Mouse (Mus musculus): ENCODE data around the gene Phactr1. TPM values are rescaled to one million over a fixed set of nuclear protein-coding genes. Genes with fewer than 3 reads are reported as not detected.

Gene Phactr1
- total RNA-seq, 2 experiments from 2014 or later: 11.2 to 12.2 TPM

DNA sequence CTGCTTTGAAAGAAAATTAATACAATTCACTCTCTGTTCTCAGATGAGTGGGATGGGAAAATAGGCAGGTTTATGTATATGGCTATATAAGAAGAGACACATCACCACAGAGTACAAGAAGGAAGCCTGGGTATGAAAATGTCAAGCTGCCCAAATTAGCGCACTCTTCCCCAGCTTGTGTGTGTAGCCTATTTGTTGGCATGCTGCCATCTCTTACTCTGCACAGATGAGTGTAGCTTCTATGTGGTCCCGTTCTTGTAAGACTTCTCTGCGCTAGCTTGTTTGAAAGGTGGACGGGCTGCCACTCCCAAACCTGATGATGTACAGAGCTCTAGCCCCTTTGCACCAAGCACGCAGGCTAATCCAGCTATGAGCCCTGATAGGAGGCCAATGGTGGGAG is 78.7 kb downstream of the Phactr1 start:
- DNase-seq: no peak

DNA sequence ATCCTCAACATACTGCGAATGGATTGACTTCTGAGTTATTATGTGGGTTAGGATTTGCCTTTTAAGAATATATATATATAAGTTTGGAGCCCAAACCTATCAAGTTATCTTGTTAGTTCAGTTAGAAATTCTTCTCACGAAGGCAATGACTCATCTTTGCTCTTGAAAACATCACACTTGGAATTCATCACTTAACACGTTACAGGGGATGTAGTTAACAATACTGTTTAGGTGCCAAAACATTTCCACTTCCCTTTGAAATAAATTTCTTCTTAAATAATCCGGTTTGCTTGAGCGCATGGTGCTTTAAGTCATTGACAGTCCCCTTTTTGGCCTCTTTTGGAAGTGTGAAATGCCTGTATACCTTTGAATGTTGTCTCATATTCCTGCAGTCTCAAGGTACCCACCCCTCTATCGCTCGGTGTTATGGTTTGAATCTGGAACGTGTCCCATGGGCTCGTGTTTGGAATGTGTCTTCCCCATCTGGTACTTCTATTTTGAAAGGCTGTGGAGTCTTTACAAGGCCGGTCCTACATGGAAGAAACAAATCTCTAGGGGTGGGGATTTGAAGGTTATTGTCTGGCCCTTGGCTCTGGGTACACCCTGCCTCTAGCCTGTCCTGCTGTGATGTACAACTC is 80.6 kb downstream of the Phactr1 start:
- no peak for DNase-seq

DNA sequence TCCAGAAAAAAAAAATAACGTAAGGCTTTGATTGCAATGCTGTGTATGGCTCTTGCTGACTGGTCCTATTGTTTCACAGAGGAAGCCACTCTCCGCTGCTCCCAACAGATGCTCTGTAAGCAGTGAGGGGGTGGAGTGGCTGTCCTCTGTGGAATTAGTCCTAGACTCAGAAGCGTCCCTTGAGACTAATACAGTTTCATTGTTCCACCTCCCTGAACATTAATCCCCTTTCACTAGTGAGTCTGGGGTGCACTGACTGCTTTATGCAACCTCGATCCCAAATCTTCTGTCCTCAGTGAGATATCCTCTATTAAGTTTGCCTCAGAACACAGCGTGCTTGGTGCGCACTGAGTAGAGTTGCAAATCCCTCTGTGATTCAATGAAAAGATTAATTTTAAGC is 91.9 kb downstream of the Phactr1 start:
- DNase-seq: no peak

DNA sequence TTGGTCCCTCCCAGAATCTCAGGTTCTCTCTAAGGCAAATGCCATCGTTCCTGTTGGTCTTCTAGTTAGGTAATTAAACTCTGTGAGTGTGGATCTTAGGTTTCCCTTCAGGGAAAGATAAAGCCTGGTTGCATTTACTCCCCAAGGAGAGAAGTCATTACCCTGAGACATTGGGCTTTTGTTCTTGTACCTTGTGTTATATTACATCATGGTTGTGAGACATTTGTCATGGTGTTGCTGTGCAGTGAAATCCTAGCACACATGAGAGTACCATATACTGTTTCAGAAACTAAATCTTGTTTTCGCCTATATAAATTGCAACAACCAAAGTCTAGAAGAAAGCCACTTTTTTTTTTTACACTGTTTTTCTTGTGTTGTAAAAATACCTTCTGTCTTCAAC is 93.6 kb downstream of the Phactr1 start:
- DNase-seq: no peak

DNA sequence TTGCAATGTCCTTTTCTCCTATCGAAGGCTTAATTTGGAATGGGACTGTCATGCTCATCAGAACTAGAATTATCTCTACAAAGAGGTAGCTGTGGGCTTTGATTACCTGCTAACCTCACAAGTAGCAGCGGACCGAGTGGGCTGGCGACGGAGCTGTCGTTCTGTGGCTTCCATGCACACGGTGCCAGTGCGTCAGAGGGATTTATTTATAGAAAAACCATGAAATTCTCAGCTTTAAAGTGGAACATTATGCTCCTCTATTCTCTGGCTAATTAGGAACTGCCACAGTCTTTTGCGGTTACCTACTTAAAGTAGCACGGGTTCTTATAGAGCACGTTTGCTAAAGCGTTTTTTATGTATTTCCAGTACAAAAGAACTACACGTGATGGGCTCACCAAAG is 101.7 kb downstream of the Phactr1 start:
- no peak for DNase-seq

DNA sequence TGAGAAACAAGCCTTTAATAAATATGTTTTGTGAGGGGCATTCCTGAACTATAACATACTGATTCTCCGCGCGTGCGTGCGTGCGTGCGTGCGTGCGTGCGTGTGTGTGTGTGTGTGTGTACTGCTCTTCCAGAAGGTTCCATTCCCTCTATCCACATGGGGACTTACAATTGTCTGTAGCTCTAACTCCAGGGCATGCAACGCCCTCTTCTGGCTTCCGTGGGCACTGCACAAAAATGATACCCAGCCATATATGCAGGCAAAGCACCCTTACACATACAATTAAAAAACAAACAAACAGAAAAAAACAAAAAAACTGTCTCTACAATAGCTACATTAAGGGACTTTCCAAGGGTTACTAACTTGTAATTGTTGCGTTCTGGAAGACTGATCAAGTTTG is 108.8 kb downstream of the Phactr1 start:
- DNase-seq: peak; percentile 6

DNA sequence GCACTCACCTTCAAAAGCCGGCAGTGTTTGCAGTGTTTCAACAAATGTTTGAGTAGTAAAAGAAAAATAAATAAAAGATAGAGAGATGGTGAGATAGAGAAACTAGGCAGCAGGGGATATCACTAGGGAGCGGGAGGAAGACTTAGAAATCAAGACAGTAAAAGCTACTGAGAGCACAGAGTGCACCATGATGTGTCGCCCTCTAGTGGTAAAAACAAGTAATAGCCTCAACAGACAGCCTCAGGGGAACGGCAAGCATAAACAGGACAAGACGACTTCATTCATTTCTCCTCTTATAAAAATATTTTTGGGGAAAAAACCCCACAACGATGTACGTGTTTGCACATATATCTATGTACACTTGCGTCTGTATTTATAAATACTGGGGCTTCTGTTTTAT is 111.9 kb downstream of the Phactr1 start:
- no peak for DNase-seq

DNA sequence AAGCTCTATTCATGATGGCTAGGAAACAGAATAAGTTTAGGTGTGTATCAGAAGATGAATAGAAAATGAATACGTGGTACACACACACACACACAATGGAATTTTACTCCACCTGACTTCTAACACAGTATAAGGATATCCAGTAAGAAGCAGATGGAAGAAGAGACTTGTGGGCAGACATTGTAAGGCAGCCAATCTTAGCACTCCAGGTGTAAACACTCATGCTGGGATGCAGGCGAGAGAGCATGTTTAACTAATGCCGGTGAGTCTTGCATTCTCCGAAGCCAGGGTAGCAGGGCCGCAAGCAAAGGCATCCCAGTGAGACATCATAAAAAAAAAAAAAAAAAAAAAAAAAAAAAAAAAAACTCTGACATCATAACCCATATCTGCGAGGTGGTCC is 120.1 kb downstream of the Phactr1 start:
- DNase-seq: no peak

DNA sequence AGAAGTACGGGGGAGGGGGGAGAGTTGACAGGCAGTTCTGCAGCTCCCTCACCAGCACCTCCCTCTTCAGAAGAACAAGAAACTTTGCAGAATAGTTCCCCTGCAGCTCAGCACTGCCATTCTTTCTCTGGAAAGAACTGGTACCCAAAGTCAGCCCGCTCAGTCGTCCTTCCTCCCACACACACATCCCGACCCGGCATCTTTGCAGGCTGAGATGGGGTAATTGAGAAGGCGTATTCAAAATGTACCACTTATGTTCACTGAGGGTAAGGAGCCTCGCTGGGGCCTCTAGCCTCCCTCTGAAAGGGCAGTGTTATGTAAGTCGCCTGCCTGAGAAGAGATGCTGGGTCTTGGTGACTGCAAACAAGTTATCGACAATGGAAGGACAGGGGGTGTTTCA is 123.9 kb downstream of the Phactr1 start:
- DNase-seq: no peak

DNA sequence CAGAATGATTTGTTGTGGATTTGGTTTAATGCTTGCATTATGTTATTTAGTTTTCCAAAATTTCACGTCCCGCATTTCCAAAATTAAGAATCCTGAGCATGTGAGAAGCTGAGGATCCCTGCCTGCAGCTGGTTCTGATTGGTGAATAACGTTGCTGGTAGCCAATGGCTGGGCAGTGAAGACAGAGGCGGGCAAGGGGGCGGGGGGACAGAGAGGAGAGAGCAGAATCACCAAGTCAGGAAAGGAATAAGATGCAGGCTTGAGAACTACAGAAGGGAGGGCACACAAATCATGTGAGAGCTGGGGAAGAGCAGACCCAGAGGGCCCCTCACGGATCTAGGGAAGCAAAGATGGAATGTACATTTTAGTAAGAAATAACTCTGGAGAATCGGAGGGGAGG is 132.3 kb downstream of the Phactr1 start:
- peak; percentile 26 for DNase-seq

DNA sequence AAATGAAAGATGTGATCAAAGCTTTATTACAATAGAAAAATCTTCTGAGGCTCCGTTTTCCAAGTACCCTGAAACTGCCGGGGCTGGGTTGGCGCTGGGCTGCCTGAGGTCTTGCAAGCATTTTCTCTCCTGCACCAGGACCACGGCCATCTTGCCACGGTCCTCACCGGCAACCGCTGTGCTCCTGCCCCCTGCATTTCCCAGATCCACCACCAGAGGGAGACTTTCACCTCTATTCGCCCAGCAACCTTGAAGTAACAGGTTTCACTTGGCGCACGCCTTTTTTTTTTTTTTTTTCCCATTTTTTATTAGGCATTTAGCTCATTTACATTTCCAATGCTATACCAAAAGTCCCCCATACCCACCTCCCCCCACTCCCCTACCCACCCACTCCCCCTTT is 138.0 kb downstream of the Phactr1 start:
- peak; percentile 82 for DNase-seq

DNA sequence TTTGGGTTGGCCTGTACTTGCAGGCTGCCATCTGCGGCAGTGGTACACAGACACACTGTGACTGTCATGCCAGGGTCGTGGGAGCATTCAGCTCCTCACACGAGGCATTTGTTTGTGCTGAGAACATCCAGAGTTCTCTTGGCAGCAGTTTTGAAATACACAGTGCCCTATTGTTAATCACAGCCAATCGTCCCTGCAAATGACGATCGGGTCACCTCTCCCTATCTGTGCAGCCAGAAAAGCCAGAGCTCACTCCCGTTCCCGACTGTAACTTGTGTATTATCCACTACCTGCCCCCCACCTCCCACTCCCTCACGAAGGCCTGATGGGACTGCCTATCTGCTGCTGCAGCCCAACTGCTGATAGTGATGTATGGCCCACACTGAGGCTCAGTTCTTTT is 140.1 kb downstream of the Phactr1 start:
- DNase-seq: no peak

DNA sequence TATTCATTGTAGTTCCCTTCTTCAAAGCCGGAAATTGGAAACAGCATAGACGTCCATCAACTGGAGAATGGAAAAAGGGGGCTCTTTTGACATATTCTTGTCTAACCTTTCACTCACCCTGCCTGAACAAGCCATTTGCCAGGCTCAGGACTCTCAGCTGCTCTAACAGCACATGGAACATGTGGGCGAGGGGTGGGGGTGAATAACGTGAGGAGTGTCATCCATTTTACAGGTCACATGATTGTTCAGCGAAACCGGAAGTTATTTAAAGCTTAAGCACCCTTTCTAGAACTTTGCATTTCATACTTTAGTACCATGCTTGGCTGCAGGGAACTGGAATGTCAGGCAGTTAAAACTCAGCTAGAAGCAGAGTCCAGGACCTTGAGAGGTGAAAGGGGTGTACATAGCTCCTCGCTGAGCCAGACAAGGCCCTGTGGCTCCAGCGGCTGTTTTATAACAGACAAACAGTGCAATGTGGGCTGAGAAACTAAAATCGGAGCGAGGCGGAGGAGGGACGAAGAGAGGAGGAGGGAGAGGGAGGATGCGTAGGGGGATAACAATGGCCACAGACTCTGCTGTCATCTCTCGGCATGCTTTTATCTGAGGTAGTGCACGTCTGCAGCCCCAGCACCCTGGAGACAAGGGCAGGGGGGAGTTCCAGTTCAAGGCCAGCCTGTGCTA is 141.1 kb downstream of the Phactr1 start:
- DNase-seq: no peak

DNA sequence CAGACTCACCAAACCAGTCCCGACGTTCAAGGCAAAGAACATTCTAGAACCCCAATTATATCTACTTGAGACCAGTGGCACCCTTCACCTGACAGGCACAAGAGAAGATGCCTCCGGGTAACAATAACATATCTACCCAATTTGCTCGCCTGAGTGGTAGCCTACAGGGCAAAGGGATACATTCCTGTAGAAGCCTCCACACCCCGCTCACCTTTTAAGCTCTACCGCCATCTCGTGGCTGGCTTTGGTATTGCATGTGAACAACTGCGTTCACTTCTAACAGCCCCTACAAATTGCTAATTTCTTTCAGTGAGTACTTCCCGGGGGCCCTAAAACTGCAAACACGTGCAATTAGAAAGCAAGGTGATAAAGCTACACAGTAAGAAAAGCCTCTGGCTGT is 142.1 kb downstream of the Phactr1 start:
- peak; percentile 94 for DNase-seq

DNA sequence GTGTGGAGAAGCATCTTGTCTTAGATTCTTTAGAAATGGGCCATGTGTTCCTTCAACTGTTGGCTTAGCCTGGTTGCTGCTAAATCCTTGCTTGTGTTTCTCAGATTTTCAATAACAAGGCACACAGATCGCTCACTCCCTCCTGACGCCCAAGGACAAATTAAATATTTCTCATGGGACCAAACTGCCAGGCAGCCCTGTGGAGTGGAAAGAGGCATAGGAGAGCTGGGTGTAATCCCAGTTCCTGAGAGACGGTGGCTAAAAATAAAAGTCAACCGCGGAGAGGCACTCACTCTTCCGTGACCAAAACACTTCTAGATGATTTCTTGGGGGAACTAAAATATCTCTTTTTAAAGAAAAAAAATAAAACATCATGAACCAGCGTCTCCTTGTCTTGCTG is 143.5 kb downstream of the Phactr1 start:
- DNase-seq: no peak

DNA sequence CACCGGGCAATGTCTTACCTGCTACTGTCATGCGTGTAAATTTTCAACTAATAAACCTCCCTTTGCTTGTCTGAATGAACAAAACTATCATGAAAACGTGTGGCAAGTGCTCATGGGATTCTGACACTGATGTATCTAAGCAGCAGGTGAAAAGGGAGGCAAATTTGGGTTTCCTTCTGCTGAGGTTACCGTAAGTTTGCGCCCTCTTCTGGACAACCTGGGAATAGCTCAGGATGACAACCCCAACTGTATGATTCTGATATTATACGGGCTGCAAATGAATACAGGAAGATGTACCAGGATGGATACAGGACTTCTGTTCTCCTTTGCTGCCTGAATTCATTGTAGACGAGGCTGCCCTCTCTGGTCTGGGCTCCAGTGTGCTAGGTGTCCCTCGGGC is 146.2 kb downstream of the Phactr1 start:
- DNase-seq: peak; percentile 61

DNA sequence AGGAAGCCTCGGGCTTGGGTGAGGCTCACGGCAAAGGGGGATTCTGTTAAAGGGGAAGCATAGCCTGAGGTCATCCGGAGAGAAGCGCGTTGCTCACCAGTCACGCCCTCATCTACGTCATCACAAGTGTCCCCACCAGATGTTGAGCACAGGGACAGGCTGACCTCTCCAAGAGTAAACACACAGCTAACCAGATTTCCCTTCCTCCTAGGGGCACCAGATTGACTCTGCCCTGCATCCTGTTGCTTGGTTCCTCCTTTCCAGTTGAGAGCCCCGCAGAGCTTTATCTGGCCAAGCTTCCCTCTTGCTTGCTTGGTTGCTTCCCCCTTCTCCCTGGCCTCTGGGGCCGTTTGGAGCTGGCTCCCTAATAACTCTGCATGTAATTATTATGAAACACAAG is 148.6 kb downstream of the Phactr1 start:
- DNase-seq: peak; percentile 44

DNA sequence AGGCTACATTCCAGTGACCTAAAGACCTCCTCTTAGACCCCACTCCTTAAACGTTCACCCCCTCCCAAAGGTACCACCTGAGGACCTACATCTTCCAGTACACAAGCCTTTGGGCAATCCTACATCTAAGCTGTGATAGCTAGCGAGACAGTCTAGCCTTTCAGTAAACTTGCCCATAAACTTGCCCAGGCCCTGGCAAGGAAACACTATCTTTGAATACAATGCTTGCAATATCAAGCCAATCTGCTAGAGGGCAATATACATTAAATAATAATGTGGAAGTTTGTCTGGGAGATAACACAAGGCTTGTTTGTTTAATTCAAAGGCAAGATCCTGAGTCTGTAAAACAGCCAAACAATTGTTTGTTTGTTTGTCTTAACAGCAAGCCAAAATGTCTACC is 155.0 kb downstream of the Phactr1 start:
- no peak for DNase-seq

DNA sequence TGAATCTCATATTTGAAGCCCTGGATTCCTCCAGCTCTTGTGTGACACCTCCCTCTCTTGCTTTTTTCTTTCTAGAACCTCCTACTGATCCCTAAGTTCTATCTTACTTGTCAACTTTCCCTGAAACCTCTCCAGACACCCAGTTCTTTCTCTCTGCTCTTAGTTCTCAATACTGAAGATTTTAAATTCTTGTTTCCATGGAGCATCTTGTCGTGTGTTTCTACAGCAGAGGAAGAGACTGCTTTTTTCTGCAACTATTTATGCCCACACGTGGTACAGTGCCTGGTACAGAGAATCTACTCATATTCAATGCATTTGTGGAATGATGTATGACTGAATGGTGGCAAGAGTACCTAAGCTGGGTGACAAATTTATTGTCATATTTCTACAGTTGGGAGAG is 158.9 kb downstream of the Phactr1 start:
- DNase-seq: no peak

DNA sequence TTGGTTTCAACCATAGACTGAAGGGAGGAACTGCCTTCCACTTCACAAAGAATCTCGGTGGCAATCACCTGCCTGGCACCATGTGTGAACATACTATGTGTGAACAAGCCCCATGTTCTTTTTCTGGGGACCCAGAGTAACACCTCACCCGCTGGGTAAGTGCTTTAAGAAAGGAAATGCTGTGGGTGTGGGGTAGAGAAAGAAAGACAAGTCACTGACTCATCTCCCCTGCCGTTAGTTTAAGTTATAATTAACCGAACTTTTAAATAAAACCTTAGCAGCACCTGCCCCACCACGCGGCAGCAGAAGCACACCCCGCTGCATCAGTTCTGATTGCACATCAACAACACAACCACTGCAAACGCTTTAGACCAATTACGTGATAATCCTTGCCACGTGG is 171.7 kb downstream of the Phactr1 start:
- no peak for DNase-seq

DNA sequence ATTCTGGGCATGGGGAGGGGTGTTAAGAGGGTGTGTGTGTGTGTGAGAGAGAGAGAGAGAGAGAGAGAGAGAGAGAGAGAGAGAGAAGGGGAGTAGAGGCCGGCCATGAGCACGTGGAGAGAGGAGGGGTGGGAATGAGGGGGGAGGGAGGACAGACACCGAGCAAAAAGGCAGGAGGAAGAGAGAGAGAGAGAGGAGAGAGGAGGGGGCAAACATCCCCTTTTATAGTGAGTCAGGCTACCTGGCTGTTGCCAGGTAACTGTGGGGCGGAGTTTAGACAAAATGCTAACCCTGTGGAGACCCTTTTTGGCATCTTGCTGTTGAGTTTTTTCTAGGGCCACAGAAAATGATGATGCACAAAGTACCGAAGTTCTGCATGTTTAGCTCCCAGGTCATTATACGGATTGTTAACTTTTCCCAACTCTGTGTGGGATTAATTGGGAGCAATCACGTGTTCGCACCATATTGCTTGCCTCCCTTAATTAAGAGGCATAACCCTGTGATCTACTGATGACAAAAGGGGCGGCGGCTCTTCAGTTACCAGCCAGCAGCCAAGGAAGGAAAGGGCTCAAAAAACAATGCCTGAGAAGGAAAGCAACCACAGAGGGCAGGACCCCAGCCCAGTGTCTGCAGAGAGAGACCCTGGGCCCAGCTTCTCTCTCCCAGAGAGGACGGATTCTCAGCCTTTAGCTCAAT is 173.6 kb downstream of the Phactr1 start:
- DNase-seq: no peak

DNA sequence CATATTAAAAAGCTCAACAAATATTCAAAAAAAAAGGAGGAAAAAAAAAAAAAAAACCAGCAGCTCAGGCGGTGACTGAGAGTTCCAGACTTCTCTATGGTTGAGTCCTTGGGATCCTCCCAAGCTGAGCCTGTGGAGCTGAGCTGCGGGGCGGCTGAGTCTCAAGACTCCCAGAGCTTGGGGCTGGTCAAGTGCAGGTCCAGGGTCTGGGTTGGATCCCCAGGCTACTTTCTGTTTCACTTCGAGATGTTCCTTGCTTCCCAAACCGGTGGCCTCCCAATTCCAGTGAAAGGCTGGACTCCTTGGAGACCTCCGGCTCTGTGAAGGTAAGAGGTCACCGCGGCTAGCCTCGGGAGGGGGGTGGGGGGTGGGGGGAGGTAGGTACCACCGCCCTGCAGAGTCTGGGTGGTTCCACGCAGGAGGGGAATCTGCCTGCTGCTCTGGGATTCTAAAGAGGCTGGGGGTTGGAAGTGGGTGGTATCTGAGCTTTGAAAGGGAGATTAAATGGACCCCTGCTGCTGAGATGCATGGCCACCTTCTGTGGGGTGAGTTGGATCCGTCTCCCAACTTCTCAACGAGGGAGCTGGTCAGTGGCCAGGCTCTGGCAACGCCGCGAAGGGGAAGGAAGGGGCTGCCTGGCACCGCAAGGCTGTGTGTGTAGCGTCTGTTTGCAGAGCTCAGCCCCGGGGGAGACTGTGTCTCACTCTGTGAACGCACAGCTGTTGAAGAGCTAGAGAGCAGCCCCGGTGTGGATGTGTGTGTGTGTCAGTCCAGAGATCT is 185.9 kb downstream of the Phactr1 start:
- peak; percentile 66 for DNase-seq

DNA sequence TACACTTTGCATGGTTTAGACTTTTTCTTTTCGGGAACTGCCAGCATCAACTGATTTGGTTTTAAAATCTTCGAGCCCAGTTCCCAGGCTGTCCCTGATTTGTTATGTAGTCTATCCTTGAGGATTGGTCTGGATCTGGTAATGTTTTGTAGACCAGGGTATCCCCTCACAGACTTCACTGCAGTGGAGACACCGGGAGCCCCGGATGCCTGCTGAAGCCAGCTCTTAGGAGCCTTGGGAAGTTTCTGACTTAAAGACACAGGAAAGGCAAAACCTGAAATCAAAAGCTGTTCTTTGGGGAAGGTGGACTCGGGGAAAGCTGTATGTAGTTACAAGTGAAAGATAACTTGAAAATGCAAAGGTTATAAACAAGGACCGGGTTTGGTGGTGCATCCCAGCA is 186.6 kb downstream of the Phactr1 start:
- peak; percentile 7 for DNase-seq
